Mouse (Mus musculus) limb, embryonic 11.5 days (tissue): ENCODE data around the gene Cep112. TPM values are rescaled to one million over a fixed set of nuclear protein-coding genes. Genes with fewer than 3 reads are reported as not detected.
A peak's percentile ranks its signal among the peaks of the same experiment; 100 is the strongest.

Source experiments
- ATAC-seq: fragments of 200-750 bp; cut with Nextera tagmentation; 2 replicates; pipeline ENCODE4 v1.8.0; 2017; ENCODE audit warnings: low read depth; ENCODE audit not compliant: insufficient number of reproducible peaks, low FRiP score, low TSS enrichment
- DNase-seq: peaks from one replicate; pipeline ENCODE4 v3.0.0-alpha.2; 2015; ENCODE audit warnings: low spot score
- H3K27ac ChIP-seq: fragments of 300-500 bp; sonication (generic); replicated peaks from 2 replicates; pipeline ENCODE4 v1.5.1; 2014; ENCODE audit warnings: low read depth, mild to moderate bottlenecking, low read length
- H3K27me3 ChIP-seq: fragments of 300-500 bp; sonication (generic); 2 replicates; pipeline ENCODE4 v1.6.1; 2014; ENCODE audit warnings: mild to moderate bottlenecking, low read length, mixed read lengths; ENCODE audit not compliant: control insufficient read depth, insufficient read depth
- H3K36me3 ChIP-seq: fragments of 300-500 bp; sonication (generic); 2 replicates; pipeline ENCODE4 v1.6.1; 2014; ENCODE audit warnings: mild to moderate bottlenecking, low read length, moderate library complexity, mixed read lengths; ENCODE audit not compliant: control insufficient read depth, insufficient read depth
- H3K4me1 ChIP-seq: fragments of 300-500 bp; sonication (generic); 2 replicates; pipeline ENCODE4 v1.6.1; 2014; ENCODE audit warnings: low read length, mixed read lengths; ENCODE audit not compliant: control insufficient read depth, insufficient read depth
- H3K4me2 ChIP-seq: fragments of 300-500 bp; sonication (generic); 2 replicates; pipeline ENCODE4 v1.6.1; 2014; ENCODE audit warnings: low read depth, mild to moderate bottlenecking, moderate library complexity; ENCODE audit not compliant: severe bottlenecking
- H3K4me3 ChIP-seq: fragments of 300-500 bp; sonication (generic); 2 replicates; pipeline ENCODE4 v1.5.1; 2014; ENCODE audit warnings: low read depth, low read length
- H3K9ac ChIP-seq: fragments of 300-500 bp; sonication (generic); 2 replicates; pipeline ENCODE4 v1.6.1; 2014; ENCODE audit warnings: mild to moderate bottlenecking, low read length
- H3K9me3 ChIP-seq: fragments of 300-500 bp; sonication (generic); 2 replicates; pipeline ENCODE4 v1.6.1; 2016; ENCODE audit warnings: low read length; ENCODE audit not compliant: control insufficient read depth
- WGBS: fragments of 180-500 bp; shearing (Covaris S2); extraction: QIAGEN DNeasy Blood & Tissue Kit; methylation state at CpG from one replicate; pipeline ENCODE4 v1.1.7; 2014; 5-methylcytosine and 5-hydroxymethylcytosine counted together
- polyA plus RNA-seq: library from polyadenylated mRNA; unstranded; fragments of >200 nt; fragmentation: Nextera tagmentation; extraction: Ambion mirVana; gene quantifications from 2 replicates; pipeline ENCODE4 v1.2.1, GENCODE M21; 2014

Gene Cep112
- polyA plus RNA-seq, 1 experiment from 2014 or later, result 12.0 TPM

- H3K27me3 ChIP-seq, result no peaks in the 10 kb centered on the region
- H3K36me3 ChIP-seq, result no peaks in the 10 kb centered on the region
- H3K4me2 ChIP-seq, result no peak overlapping the region
- 0 out of 2 replicates have a peak, but pooled peaks cover 3% of the 10 kb centered on the region for H3K4me1 ChIP-seq
- no peak overlapping the region for H3K4me3 ChIP-seq
- ATAC-seq (no peak), DNase-seq (no peak)
- 80% methylated on average over 2 of the region's 2 CpGs for WGBS
- no peak overlapping the region for H3K9ac ChIP-seq
- no peak overlapping the region for H3K27ac ChIP-seq
- no peaks in the 10 kb centered on the region for H3K9me3 ChIP-seq
Observed at GRCm38 (mm10) chr11:108655574-108655973, 230.6 kb downstream of the Cep112 start.

GRCm38 (mm10) chr11:108682014-108682413 is 257.0 kb downstream of the Cep112 start:
- no peaks in the 10 kb centered on the region for H3K36me3 ChIP-seq
- H3K9ac ChIP-seq, result no peak overlapping the region
- 90% methylated on average over 3 of the region's 3 CpGs for WGBS
- no peaks in the 10 kb centered on the region for H3K4me1 ChIP-seq
- no peak overlapping the region for H3K4me2 ChIP-seq
- no peak overlapping the region for H3K4me3 ChIP-seq
- H3K27me3 ChIP-seq, result no peaks in the 10 kb centered on the region
- H3K27ac ChIP-seq, result no peak overlapping the region
- DNase-seq, result no peak
- H3K9me3 ChIP-seq, result no peaks in the 10 kb centered on the region
- ATAC-seq, result no peak

GRCm38 (mm10) chr11:108696563-108696962 is 271.6 kb downstream of the Cep112 start:
- H3K9ac ChIP-seq, result no peak overlapping the region
- no peaks in the 10 kb centered on the region for H3K4me1 ChIP-seq
- H3K27ac ChIP-seq, result no peak overlapping the region
- H3K27me3 ChIP-seq, result no peaks in the 10 kb centered on the region
- no peaks in the 10 kb centered on the region for H3K36me3 ChIP-seq
- DNase-seq (no peak), ATAC-seq (no peak)
- H3K4me2 ChIP-seq, result no peak overlapping the region
- WGBS, result 91% methylated on average over 4 of the region's 4 CpGs
- H3K4me3 ChIP-seq, result no peak overlapping the region
- no peaks in the 10 kb centered on the region for H3K9me3 ChIP-seq

GRCm38 (mm10) chr11:108752301-108752700 is 327.3 kb downstream of the Cep112 start:
- Histone ChIP-seq H3K27ac (no peak overlapping the region), H3K9me3 (no peaks in the 10 kb centered on the region), H3K4me2 (no peak overlapping the region), H3K9ac (no peak overlapping the region), H3K27me3 (no peaks in the 10 kb centered on the region), H3K36me3 (no peaks in the 10 kb centered on the region; the same call in 1 of the 2 replicates), H3K4me3 (no peak overlapping the region), H3K4me1 (no peaks in the 10 kb centered on the region)
- ATAC-seq (no peak), DNase-seq (no peak)
- 64% methylated on average over 7 of the region's 7 CpGs for WGBS

- no peak overlapping the region for H3K4me2 ChIP-seq
- WGBS, result 94% methylated on average over 2 of the region's 2 CpGs
- no peak overlapping the region for H3K9ac ChIP-seq
- ATAC-seq (no peak), DNase-seq (no peak)
- H3K4me3 ChIP-seq, result no peak overlapping the region
- H3K27ac ChIP-seq, result no peak overlapping the region
- no peaks in the 10 kb centered on the region for H3K9me3 ChIP-seq
- no peaks in the 10 kb centered on the region for H3K4me1 ChIP-seq
- no peaks in the 10 kb centered on the region for H3K27me3 ChIP-seq
- H3K36me3 ChIP-seq, result no peaks in the 10 kb centered on the region; the same call in 1 of the 2 replicates
Observed at GRCm38 (mm10) chr11:108752765-108753164, 327.8 kb downstream of the Cep112 start.

- no peak overlapping the region for H3K27ac ChIP-seq
- H3K4me3 ChIP-seq, result no peak overlapping the region
- DNase-seq (peak; percentile 11), ATAC-seq (no peak)
- H3K4me2 ChIP-seq, result no peak overlapping the region
- no peaks in the 10 kb centered on the region for H3K9me3 ChIP-seq
- no peaks in the 10 kb centered on the region for H3K27me3 ChIP-seq
- 0 out of 2 replicates have a peak, but pooled peaks cover 2% of the 10 kb centered on the region for H3K4me1 ChIP-seq
- whole genome bisulfite sequencing, result 70% methylated on average over 7 of the region's 7 CpGs
- no peak overlapping the region for H3K9ac ChIP-seq
- no peaks in the 10 kb centered on the region; the same call in 1 of the 2 replicates for H3K36me3 ChIP-seq
Observed at GRCm38 (mm10) chr11:108753361-108754240, 328.6 kb downstream of the Cep112 start.

GRCm38 (mm10) chr11:108757211-108757610 is 332.2 kb downstream of the Cep112 start:
- DNase-seq (no peak), ATAC-seq (no peak)
- Histone ChIP-seq H3K9me3 (no peaks in the 10 kb centered on the region), H3K36me3 (no peaks in the 10 kb centered on the region; the same call in 1 of the 2 replicates), H3K27me3 (no peaks in the 10 kb centered on the region), H3K27ac (no peak overlapping the region), H3K4me3 (no peak overlapping the region), H3K9ac (no peak overlapping the region), H3K4me2 (no peak overlapping the region), H3K4me1 (0 out of 2 replicates have a peak, but pooled peaks cover 2% of the 10 kb centered on the region)
- 77% methylated on average over 2 of the region's 2 CpGs for WGBS

- Histone ChIP-seq H3K4me3 (no peak overlapping the region), H3K27ac (no peak overlapping the region), H3K27me3 (no peaks in the 10 kb centered on the region), H3K4me1 (0 out of 2 replicates have a peak, but pooled peaks cover 2% of the 10 kb centered on the region), H3K36me3 (no peaks in the 10 kb centered on the region; the same call in 1 of the 2 replicates), H3K9ac (no peak overlapping the region), H3K4me2 (no peak overlapping the region), H3K9me3 (no peaks in the 10 kb centered on the region)
- ATAC-seq, result no peak
- peak; percentile 20 for DNase-seq
- 42% methylated on average over 6 of the region's 6 CpGs for WGBS
Observed at GRCm38 (mm10) chr11:108757626-108758430, 332.8 kb downstream of the Cep112 start.
